Mouse (Mus musculus): ENCODE results near the gene Sac3d1.

The Sac3d1 gene

GRCm38 (mm10) chr19:6068951-6069350, 49.5 kb downstream of the Sac3d1 start:
- no peak for DNase-seq

GRCm38 (mm10) chr19:6067724-6068415, 50.6 kb downstream of the Sac3d1 start, which contains the start of gene Tm7sf2:
TSS of gene Tm7sf2 (minus strand) at chr19:6068373.
- peak; percentile 94 to 97 for DNase-seq

- peak; percentile 89 to 90 for DNase-seq
Measured at GRCm38 (mm10) chr19:6067011-6067723, 51.3 kb downstream of the Sac3d1 start.

GRCm38 (mm10) chr19:6066571-6066970, 51.9 kb downstream of the Sac3d1 start:
- DNase-seq, result peak in 1 of 2 experiments; percentile 44
